Mouse (Mus musculus) erythroblast, embryonic 14.5 days (primary cell): ENCODE data around the gene Unc79.

Experiments
- GATA1 ChIP-seq: IDR thresholded peaks from 2 replicates; pipeline ENCODE4 v1.6.1; 2012; ENCODE audit warnings: low read length, inconsistent platforms, mixed read lengths
- TAL1 ChIP-seq: IDR thresholded peaks from 3 replicates; pipeline ENCODE4 v1.6.1; 2012; ENCODE audit warnings: low read length, inconsistent platforms, mixed read lengths

DNA sequence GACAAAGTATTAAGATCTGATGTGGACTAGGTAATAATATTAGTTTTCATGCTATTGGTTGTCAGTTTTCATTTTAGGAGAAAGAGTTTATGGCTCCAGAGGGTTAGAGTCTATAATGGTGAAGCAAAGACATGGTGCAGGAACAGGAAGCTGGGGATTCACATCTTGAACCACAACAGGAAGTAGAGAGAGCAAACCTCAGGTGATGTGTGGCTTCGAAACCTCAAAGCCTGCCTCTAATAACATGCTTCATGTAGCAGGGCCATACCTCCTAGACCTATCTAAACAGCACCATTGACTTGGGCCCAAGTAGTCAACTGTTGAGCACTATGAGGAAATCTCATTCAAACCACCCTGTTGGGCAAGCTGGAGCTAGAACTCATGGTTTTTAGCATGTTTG lies 3.1 kb upstream of the Unc79 start:
- TF ChIP-seq TAL1 (no peak), GATA1 (no peak)
